Mouse (Mus musculus) ES-Bruce4 (cell line): ENCODE measurements around the gene Rcor3.

Experiments used
- CTCF ChIP-seq: IDR thresholded peaks from one replicate; pipeline ENCODE4 v1.8.1; 2011; ENCODE audit warnings: low read depth, low read length
- EP300 ChIP-seq: IDR thresholded peaks from 2 replicates; pipeline ENCODE4 v1.6.1; 2011; ENCODE audit warnings: low read depth, low read length; ENCODE audit not compliant: insufficient read depth
- POLR2A ChIP-seq: IDR thresholded peaks from one replicate; pipeline ENCODE4 v1.8.1; 2011; ENCODE audit warnings: low read length; ENCODE audit not compliant: insufficient read depth

DNA sequence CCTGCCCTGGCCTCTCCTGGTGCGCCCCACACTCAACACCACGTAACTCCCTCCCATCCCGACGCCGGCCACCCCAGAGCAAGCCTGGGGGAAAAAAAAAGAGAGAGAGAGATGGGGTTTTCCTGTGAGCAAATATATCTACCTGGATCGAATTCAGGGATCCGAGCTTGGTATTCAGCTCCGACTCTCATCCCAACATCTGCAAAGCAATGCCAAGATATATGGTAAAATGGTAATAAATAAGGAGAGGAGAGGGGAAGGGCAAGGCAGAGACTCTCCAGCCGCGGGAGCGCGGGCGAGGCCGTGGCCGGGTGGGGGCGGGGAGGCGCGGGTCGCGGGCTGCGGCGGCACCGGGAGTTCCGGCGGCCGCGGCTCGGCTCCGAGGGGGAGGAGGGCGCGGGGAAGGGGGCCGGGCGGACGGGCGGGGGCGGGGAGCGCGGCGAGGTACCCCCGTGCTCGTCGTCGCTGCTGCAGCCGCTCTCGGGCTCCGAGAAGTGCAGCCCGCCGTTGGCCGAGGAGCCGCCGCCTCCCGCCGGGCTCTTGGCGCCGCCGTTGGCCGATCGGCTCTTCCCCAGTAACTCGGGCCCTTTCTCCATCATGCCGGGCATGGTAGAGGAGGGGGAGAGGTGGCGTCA lies 454 bp downstream of the Rcor3 start:
- TF ChIP-seq CTCF (no peak), POLR2A (no peak), EP300 (no peak)
